In the genomic region with DNA sequence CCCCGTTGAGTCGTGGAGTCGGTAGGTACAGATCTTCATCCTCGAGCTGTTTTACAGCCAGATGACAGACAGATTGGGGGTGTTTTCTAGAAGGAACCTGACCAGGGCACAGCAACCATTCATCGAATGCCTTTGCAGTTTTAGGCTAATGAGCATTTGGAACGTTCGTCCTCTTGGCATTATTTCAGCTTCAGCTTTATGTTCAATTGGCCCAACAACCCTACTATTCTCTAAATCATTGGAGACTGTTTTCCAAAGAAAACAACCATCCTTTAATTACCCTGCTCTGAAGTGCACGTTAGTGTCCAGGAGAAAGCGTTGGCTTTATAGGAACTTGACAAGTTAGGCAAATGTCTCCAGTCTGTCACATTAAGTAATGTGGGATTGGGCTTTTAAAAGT, we compare ENCODE assay signal across 26 mouse cellular contexts. TPM values are rescaled to one million over a fixed set of nuclear protein-coding genes. Genes with fewer than 3 reads are reported as not detected.
DNase-seq lines count a peak whose midpoint lies in the region; ATAC-seq and TF ChIP-seq lines count a peak whose summit lies in the region.
"Had no signal": no experiment of that assay in that cellular context is flagged by ENCODE, and none has a peak within 500 bp of the region (broad histone marks: within the 10 kb centered on the region; RNA-seq: fewer than 3 reads in every experiment).

No protein-coding gene starts in this region.

- TF ChIP-seq CTCF in embryonic fibroblast, embryonic 13.5 days (IDR thresholded peaks at IDR 0.05; ENCODE audit: borderline replicate concordance, insufficient read depth, low read length) = no peak

- H3K9ac ChIP-seq in forebrain, embryonic 13.5 days = no peak overlapping the region
- H3K9ac ChIP-seq in forebrain, embryonic 12.5 days = no peak overlapping the region
- H3K9ac ChIP-seq in midbrain, embryonic 11.5 days (ENCODE audit: low read length) = no peak overlapping the region
- no peak overlapping the region for H3K9ac ChIP-seq in midbrain, embryonic 13.5 days (replicated peaks)
- H3K9ac ChIP-seq: embryonic facial prominence, embryonic 12.5 days; hindbrain, embryonic 14.5 days had no signal

- ATAC-seq in forebrain, embryonic 13.5 days = peak; percentile 42
- ATAC-seq in forebrain, embryonic 12.5 days (ENCODE audit: low FRiP score) = no peak
- no peak for ATAC-seq in midbrain, embryonic 11.5 days (ENCODE audit: low FRiP score)
- ATAC-seq in midbrain, embryonic 13.5 days = no peak
- ATAC-seq in megakaryocyte-erythroid progenitor cell, adult 5-6 weeks (replicated peaks; ENCODE audit: low FRiP score, low TSS enrichment, poor library complexity, severe bottlenecking) = no peak
- ATAC-seq: activated CD4-positive, CD25-positive, alpha-beta regulatory T cell, adult 4 months; CD4-positive, CD25-positive, alpha-beta regulatory T cell, adult 4 months; hindbrain, postnatal 0 days; inflammation-experienced regulatory T-cells, adult 6 months; intestine, embryonic 16.5 days had no signal

- TF ChIP-seq POLR2A in embryonic fibroblast, embryonic 13.5 days (IDR thresholded peaks at IDR 0.05; ENCODE audit: low read depth, low read length) = no peak

- 26% methylated on average over 9 of the region's 9 CpGs for WGBS in forebrain, embryonic 13.5 days
- WGBS in forebrain, embryonic 12.5 days = 34% methylated on average over 9 of the region's 9 CpGs
- 72% methylated on average over 9 of the region's 9 CpGs for WGBS in heart, embryonic 10.5 days
- 86% methylated on average over 9 of the region's 9 CpGs for WGBS in midbrain, embryonic 11.5 days
- 76% methylated on average over 9 of the region's 9 CpGs for WGBS in midbrain, embryonic 13.5 days

- H3K4me1 ChIP-seq in forebrain, embryonic 13.5 days = peaks cover 34% of the 10 kb centered on the region
- peaks cover 28% of the 10 kb centered on the region for H3K4me1 ChIP-seq in forebrain, embryonic 12.5 days
- peaks cover 66% of the 10 kb centered on the region for H3K4me1 ChIP-seq in heart, embryonic 10.5 days
- peaks cover 10% of the 10 kb centered on the region for H3K4me1 ChIP-seq in midbrain, embryonic 11.5 days (ENCODE audit: control insufficient read depth, insufficient read depth, low read length)
- H3K4me1 ChIP-seq in midbrain, embryonic 13.5 days (replicated peaks) = peaks cover 24% of the 10 kb centered on the region
- H3K4me1 ChIP-seq in embryonic fibroblast, embryonic 13.5 days (ENCODE audit: control insufficient read depth, insufficient read depth, low read length) = peaks cover 34% of the 10 kb centered on the region

- no peak overlapping the region for H3K4me2 ChIP-seq in forebrain, embryonic 13.5 days
- H3K4me2 ChIP-seq in forebrain, embryonic 12.5 days = no peak overlapping the region
- no peak overlapping the region for H3K4me2 ChIP-seq in midbrain, embryonic 11.5 days
- no peak overlapping the region for H3K4me2 ChIP-seq in midbrain, embryonic 13.5 days (replicated peaks)
- H3K4me2 ChIP-seq: embryonic facial prominence, embryonic 12.5 days; heart, embryonic 11.5 days; hindbrain, embryonic 14.5 days had no signal

- intact Hi-C loops in heart, postnatal 14 days (cut with DNase I) = no loop called here

- DNase-seq in heart, embryonic 10.5 days (ENCODE audit: low spot score) = no peak
- no peak for DNase-seq in heart, postnatal 14 days
- DNase-seq in midbrain, embryonic 11.5 days (ENCODE audit: low spot score, missing footprints) = peak; percentile 14
- DNase-seq: adrenal gland, adult 8-10 months; adrenal gland, postnatal 25 days; cerebellum, adult 18-20 months; cerebellum, adult 9-10 months; cerebellum, postnatal 14 days; gastrocnemius, postnatal 25 days; heart, adult 18-20 months; heart, postnatal 10 days; heart, postnatal 4 days; kidney, adult 18-20 months had no signal

- H3K36me3 ChIP-seq in forebrain, embryonic 13.5 days (ENCODE audit: poor library complexity, severe bottlenecking) = no peaks in the 10 kb centered on the region
- H3K36me3 ChIP-seq in forebrain, embryonic 12.5 days (replicated peaks) = no peaks in the 10 kb centered on the region
- no peaks in the 10 kb centered on the region for H3K36me3 ChIP-seq in heart, embryonic 10.5 days
- H3K36me3 ChIP-seq in midbrain, embryonic 11.5 days (ENCODE audit: control insufficient read depth, insufficient read depth, low read length) = no peaks in the 10 kb centered on the region
- no peaks in the 10 kb centered on the region for H3K36me3 ChIP-seq in midbrain, embryonic 13.5 days
- H3K36me3 ChIP-seq: embryonic facial prominence, embryonic 12.5 days had no signal

- no peak overlapping the region for H3K27ac ChIP-seq in forebrain, embryonic 13.5 days
- no peak overlapping the region for H3K27ac ChIP-seq in forebrain, embryonic 12.5 days
- H3K27ac ChIP-seq in heart, embryonic 10.5 days = 0 out of 2 replicates have a peak overlapping the region, but pooled peaks have one; percentile 7
- no peak overlapping the region for H3K27ac ChIP-seq in midbrain, embryonic 11.5 days (ENCODE audit: low read depth, low read length)
- no peak overlapping the region for H3K27ac ChIP-seq in midbrain, embryonic 13.5 days
- H3K27ac ChIP-seq in embryonic fibroblast, embryonic 13.5 days (ENCODE audit: insufficient read depth, low read length) = peak overlapping the region; percentile 17; the same call in 1 of the 2 replicates
- H3K27ac ChIP-seq: embryonic facial prominence, embryonic 12.5 days; hindbrain, embryonic 14.5 days; hindbrain, postnatal 0 days had no signal

- no peaks in the 10 kb centered on the region for H3K9me3 ChIP-seq in forebrain, embryonic 13.5 days (replicated peaks)
- H3K9me3 ChIP-seq in forebrain, embryonic 12.5 days = no peaks in the 10 kb centered on the region
- H3K9me3 ChIP-seq in heart, embryonic 10.5 days = no peaks in the 10 kb centered on the region
- no peaks in the 10 kb centered on the region for H3K9me3 ChIP-seq in midbrain, embryonic 11.5 days (ENCODE audit: control insufficient read depth, low read length)
- H3K9me3 ChIP-seq in midbrain, embryonic 13.5 days = no peaks in the 10 kb centered on the region
- H3K9me3 ChIP-seq: embryonic facial prominence, embryonic 12.5 days had no signal

- H3K27me3 ChIP-seq in forebrain, embryonic 13.5 days = no peaks in the 10 kb centered on the region
- H3K27me3 ChIP-seq in forebrain, embryonic 12.5 days = no peaks in the 10 kb centered on the region
- no peaks in the 10 kb centered on the region for H3K27me3 ChIP-seq in heart, embryonic 10.5 days (ENCODE audit: insufficient read depth, poor library complexity, severe bottlenecking)
- no peaks in the 10 kb centered on the region for H3K27me3 ChIP-seq in midbrain, embryonic 11.5 days (ENCODE audit: control insufficient read depth, insufficient read depth, low read length)
- H3K27me3 ChIP-seq in midbrain, embryonic 13.5 days = no peaks in the 10 kb centered on the region
- H3K27me3 ChIP-seq: embryonic facial prominence, embryonic 12.5 days had no signal

- H3K4me3 ChIP-seq in forebrain, embryonic 13.5 days = no peak overlapping the region
- no peak overlapping the region for H3K4me3 ChIP-seq in forebrain, embryonic 12.5 days (replicated peaks)
- H3K4me3 ChIP-seq in heart, embryonic 10.5 days = no peak overlapping the region
- no peak overlapping the region for H3K4me3 ChIP-seq in midbrain, embryonic 11.5 days (ENCODE audit: low read depth, low read length)
- H3K4me3 ChIP-seq in midbrain, embryonic 13.5 days (replicated peaks) = no peak overlapping the region
- no peak overlapping the region for H3K4me3 ChIP-seq in embryonic fibroblast, embryonic 13.5 days (ENCODE audit: insufficient read depth, low read length)
- H3K4me3 ChIP-seq: embryonic facial prominence, embryonic 12.5 days had no signal

RNA-seq across cellular contexts. Expression of a gene that starts 54.3 kb away (rescaled TPM):
- polyA plus RNA-seq in forebrain, embryonic 13.5 days (2015; fragmentation: Nextera tagmentation; extraction: Ambion mirVana) = 3.5 and 4.1 TPM in 2 replicates
- polyA plus RNA-seq in forebrain, embryonic 12.5 days (2016; fragmentation: Nextera tagmentation; extraction: Ambion mirVana) = 8.8 and 9.1 TPM in 2 replicates
- 16.7 and 19.2 TPM in 2 replicates for polyA plus RNA-seq in heart, embryonic 10.5 days (2016; fragmentation: Nextera tagmentation; extraction: Ambion mirVana)
- total RNA-seq in heart, postnatal 14 days (2021) = 10 to 100 TPM; 33.2 to 33.4 TPM
- 6.0 and 6.2 TPM in 2 replicates for polyA plus RNA-seq in midbrain, embryonic 11.5 days (2014; fragmentation: Nextera tagmentation; extraction: Ambion mirVana)
- 4.8 and 5.1 TPM in 2 replicates for polyA plus RNA-seq in midbrain, embryonic 13.5 days (2015; fragmentation: Nextera tagmentation; extraction: Ambion mirVana)
- 41.4 and 52.9 TPM in 2 replicates for polyA plus RNA-seq in embryonic fibroblast, embryonic 13.5 days (2011; ENCODE audit: insufficient read length, low read depth, missing spikeins)
- 5.1 and 5.8 TPM in 2 replicates for total RNA-seq in megakaryocyte-erythroid progenitor cell, adult 5-6 weeks (2014; fragmentation: Nextera tagmentation)
- 6.3 and 6.8 TPM in 2 replicates for total RNA-seq in megakaryocyte-erythroid progenitor cell, adult 5-6 weeks (2017)

Comparison
In these comparisons a context has a peak if more than half of its experiments do, and no peak if none do; other contexts are left out.
1. H3K27ac ChIP-seq: peak in heart, embryonic 10.5 days (single experiment) and embryonic fibroblast, embryonic 13.5 days (single experiment); none in forebrain, embryonic 13.5 days (single experiment), forebrain, embryonic 12.5 days (single experiment), midbrain, embryonic 11.5 days (single experiment) and midbrain, embryonic 13.5 days (single experiment).